Mouse (Mus musculus): ENCODE data around the gene Map2k1. TPM values are rescaled to one million over a fixed set of nuclear protein-coding genes. Genes with fewer than 3 reads are reported as not detected.
"Not testable (repeated sequence)": the region's sequence is repeated elsewhere in the genome, so short reads cannot be mapped to it uniquely, and the experiment has no call there.

Gene Map2k1
- polyA plus RNA-seq (2012; ENCODE audit: insufficient read depth, insufficient read length, low replicate concordance, missing spikeins) = 126 and 566 TPM in 2 replicates

DNA sequence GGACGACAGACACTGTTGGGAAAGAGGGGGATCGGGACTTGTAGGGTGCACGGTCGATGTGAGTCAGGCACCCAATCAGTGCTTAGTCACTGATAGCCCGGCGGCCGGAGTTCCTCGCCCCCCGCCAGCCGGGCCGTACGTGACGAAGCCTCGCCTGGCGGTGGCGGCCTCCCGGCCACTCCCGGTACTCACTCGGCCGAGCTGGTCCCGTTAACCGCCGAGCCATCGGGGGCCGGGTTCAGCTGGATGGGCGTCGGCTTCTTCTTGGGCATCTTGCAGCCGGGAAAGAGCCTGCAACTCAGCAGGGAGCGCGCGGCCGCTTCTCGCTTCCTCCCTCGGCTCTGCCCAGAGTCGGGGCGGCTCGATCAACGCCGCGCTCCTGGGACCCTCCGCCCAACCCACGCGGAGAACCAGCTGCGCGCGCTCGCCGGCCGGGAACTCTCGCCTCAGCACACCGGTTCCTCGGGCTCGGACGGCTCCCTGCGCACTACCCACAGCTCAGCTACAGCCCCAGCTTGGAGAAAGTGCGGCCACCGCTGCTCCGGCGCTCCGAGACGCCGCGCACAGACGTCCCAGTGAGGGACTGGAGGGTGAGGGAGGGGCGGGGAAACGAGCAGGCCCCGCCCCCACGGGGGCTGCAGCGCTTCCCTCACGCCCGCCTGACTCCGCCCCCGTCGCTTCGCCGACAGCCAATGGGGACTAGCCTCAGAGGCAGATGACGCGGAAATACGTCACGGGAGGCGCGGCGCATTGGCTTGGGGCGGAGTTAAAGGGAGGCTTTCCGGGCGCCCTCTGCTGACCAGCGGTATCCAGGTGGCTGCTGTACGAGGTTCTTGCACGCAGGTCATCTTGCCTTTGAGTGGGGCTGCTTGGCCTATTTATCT lies at the start of gene Map2k1:
Gene Map2k1 (minus strand): TSS at position 611 of the 884 bp plus-strand sequence.
- H3K27ac ChIP-seq (ENCODE audit: insufficient read depth, low read depth, low read length) = peak within 1 kb of the TSS; percentile 73
- peak; percentile 84 for TF ChIP-seq CTCF (IDR thresholded peaks at IDR 0.05; ENCODE audit: insufficient read depth, low read depth, low read length)
- TF ChIP-seq POLR2A (IDR thresholded peaks at IDR 0.05; ENCODE audit: insufficient read depth, low read depth, low read length) = peak; percentile 99
- H3K4me1 ChIP-seq (ENCODE audit: control insufficient read depth, insufficient read depth, low read length) = peaks cover 4% of the 10 kb centered on the region; the same call in 1 of the 2 replicates
- WGBS = under 1% methylated on average over 89 of the region's 89 CpGs
- H3K4me3 ChIP-seq (ENCODE audit: insufficient read depth, low read depth, low read length) = peak within 1 kb of the TSS; percentile 88

GRCm38 (mm10) chr9:64303086-64303485 lies 49.7 kb upstream of the Map2k1 start:
- 89% methylated on average over 4 of the region's 4 CpGs for WGBS
- not testable (repeated sequence) for H3K4me3 ChIP-seq (ENCODE audit: insufficient read depth, low read depth, low read length); H3K27ac ChIP-seq (ENCODE audit: insufficient read depth, low read depth, low read length); H3K4me1 ChIP-seq (ENCODE audit: control insufficient read depth, insufficient read depth, low read length)

GRCm38 (mm10) chr9:64282404-64282987 lies 29.1 kb upstream of the Map2k1 start:
- Histone ChIP-seq H3K27ac (ENCODE audit: insufficient read depth, low read depth, low read length) (no peak overlapping the region), H3K4me3 (ENCODE audit: insufficient read depth, low read depth, low read length) (no peak overlapping the region), H3K4me1 (ENCODE audit: control insufficient read depth, insufficient read depth, low read length) (no peaks in the 10 kb centered on the region)
- TF ChIP-seq CTCF (IDR thresholded peaks at IDR 0.05; ENCODE audit: insufficient read depth, low read depth, low read length) = no peak
- no peak for TF ChIP-seq POLR2A (IDR thresholded peaks at IDR 0.05; ENCODE audit: insufficient read depth, low read depth, low read length)
- WGBS = 54% methylated on average over 5 of the region's 5 CpGs

DNA sequence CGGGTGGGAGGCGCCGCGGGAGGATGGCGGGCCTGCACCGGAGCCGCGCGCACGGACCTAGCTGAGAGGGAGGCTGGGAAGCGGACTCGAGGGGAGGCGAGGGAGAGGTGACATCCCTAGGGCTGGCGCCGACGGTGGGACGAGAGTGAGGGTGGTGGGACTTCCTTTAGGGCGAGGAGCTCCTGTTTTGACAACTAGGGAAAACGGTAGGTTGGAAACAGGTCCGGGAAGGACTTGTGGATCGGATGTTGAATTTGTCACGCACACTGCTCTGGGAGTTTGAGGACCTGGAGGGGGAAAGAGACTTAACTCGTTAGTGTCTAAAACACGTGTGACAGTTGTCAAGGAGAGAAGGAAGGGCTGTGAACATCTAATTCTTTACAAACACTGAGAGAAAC lies 28.3 kb upstream of the Map2k1 start:
- H3K27ac ChIP-seq (ENCODE audit: insufficient read depth, low read depth, low read length) = no peak overlapping the region
- WGBS = 0% methylated on average over 24 of the region's 24 CpGs

DNA sequence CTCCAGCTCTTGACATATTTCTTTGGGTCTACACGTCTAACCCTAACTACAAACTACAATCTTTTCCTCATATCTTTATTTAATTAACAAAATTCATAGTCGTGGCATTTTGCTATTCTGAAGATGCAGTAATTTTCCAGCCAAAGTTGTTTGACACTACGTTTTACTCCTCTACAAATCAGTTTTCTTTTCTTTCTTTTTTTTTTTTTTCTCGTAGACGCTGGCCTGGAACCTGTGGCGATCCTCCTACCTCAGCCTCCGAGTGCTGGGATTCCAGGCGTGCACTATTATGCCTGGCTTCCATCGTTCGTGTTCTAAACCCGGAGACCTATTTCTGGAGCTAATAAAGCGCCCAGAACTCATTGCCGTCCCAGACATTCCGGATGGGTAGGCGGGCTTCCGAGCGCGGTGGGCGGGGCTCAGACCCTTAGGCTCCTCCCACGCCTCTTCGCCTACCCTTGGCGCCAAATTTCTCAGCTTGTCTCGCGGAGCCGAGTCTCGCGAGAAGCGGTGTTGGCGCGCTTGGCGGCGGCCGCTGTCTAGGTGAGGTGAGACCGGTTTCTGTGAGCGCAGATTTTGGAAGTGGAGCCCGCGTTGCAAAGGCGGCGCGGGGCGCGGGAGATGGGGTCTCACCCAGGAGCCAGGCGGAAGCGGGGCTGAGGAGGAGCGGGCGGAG lies 27.8 kb upstream of the Map2k1 start, which contains the start of gene Tipin:
Gene Tipin (plus strand): TSS at position 477 of the 676 bp plus-strand sequence.
- no peak for TF ChIP-seq CTCF (IDR thresholded peaks at IDR 0.05; ENCODE audit: insufficient read depth, low read depth, low read length)
- TF ChIP-seq POLR2A (IDR thresholded peaks at IDR 0.05; ENCODE audit: insufficient read depth, low read depth, low read length) = peak; percentile 69
- no peak within 1 kb of the TSS for H3K27ac ChIP-seq (ENCODE audit: insufficient read depth, low read depth, low read length)
- peak within 1 kb of the TSS; percentile 82 for H3K4me3 ChIP-seq (ENCODE audit: insufficient read depth, low read depth, low read length)
- H3K4me1 ChIP-seq (ENCODE audit: control insufficient read depth, insufficient read depth, low read length) = no peaks in the 10 kb centered on the region
- WGBS = 1% methylated on average over 46 of the region's 46 CpGs

More for the DNA sequence above, 28.3 kb upstream of the Map2k1 start:
- no peak for TF ChIP-seq CTCF (IDR thresholded peaks at IDR 0.05; ENCODE audit: insufficient read depth, low read depth, low read length)
- TF ChIP-seq POLR2A (IDR thresholded peaks at IDR 0.05; ENCODE audit: insufficient read depth, low read depth, low read length) = no peak
- no peaks in the 10 kb centered on the region for H3K4me1 ChIP-seq (ENCODE audit: control insufficient read depth, insufficient read depth, low read length)
- peak overlapping the region; percentile 82 for H3K4me3 ChIP-seq (ENCODE audit: insufficient read depth, low read depth, low read length)

DNA sequence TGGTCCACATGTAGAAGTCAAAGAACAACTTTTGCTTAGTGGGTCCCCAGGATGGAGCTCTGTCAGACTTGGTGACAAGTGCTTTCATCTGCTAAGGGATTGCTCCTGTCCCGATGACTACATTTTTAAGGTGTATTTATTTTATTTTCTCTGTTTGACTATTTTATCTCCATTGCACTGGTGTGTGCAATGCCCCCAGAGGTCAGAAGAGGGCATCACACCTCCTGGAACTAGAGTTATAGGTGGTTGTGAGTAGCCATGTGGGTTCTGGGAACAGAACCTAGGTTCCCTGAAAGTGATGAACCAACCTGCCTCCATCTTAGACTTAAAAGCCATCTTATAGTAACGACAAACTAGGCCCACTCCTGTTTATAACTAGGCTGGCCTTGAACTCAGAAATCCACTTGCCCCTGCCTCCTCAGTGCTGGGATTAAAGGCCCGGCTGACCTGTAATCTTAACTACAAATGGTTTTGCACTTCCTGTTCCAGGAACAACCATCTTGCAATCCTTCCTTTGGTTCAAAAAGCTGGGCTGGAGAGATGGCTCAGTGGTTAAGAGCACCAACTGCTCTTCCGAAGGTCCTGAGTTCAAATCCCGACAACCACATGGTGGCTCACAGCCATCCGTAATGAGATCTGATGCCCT lies 25.4 kb upstream of the Map2k1 start:
- Histone ChIP-seq H3K4me3 (ENCODE audit: insufficient read depth, low read depth, low read length) (no peak overlapping the region), H3K4me1 (ENCODE audit: control insufficient read depth, insufficient read depth, low read length) (no peaks in the 10 kb centered on the region), H3K27ac (ENCODE audit: insufficient read depth, low read depth, low read length) (no peak overlapping the region)
- TF ChIP-seq CTCF (IDR thresholded peaks at IDR 0.05; ENCODE audit: insufficient read depth, low read depth, low read length) (no peak), POLR2A (IDR thresholded peaks at IDR 0.05; ENCODE audit: insufficient read depth, low read depth, low read length) (no peak)
- WGBS = 94% methylated on average over 6 of the region's 6 CpGs

GRCm38 (mm10) chr9:64277706-64278105 lies 24.3 kb upstream of the Map2k1 start:
- TF ChIP-seq CTCF (IDR thresholded peaks at IDR 0.05; ENCODE audit: insufficient read depth, low read depth, low read length) = no peak
- TF ChIP-seq POLR2A (IDR thresholded peaks at IDR 0.05; ENCODE audit: insufficient read depth, low read depth, low read length) = no peak
- Histone ChIP-seq H3K4me3 (ENCODE audit: insufficient read depth, low read depth, low read length) (no peak overlapping the region), H3K4me1 (ENCODE audit: control insufficient read depth, insufficient read depth, low read length) (no peaks in the 10 kb centered on the region), H3K27ac (ENCODE audit: insufficient read depth, low read depth, low read length) (no peak overlapping the region)
- 65% methylated on average over 8 of the region's 8 CpGs for WGBS

DNA sequence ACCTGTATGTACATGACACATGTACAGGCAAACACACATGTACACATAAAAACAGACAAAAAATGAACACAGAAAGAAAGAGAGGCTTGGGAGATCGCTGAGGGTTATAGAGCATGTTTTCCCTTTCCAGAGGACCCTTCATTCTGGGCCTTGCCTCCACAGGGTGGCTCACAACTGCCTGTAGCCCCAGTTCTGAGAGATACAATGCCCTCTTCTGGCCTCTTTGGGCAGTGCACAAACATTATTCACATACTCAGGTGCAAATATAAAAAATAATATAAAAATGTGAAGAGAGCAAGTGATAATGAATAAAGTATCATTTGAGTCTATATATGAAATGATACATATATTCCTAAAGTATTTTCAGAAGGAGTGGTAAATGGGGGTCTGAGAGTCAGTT lies 21.5 kb upstream of the Map2k1 start:
- H3K4me1 ChIP-seq (ENCODE audit: control insufficient read depth, insufficient read depth, low read length) = no peaks in the 10 kb centered on the region
- WGBS = 83% methylated on average over 1 of the region's 1 CpGs
- H3K4me3 ChIP-seq (ENCODE audit: insufficient read depth, low read depth, low read length) = no peak overlapping the region
- TF ChIP-seq POLR2A (IDR thresholded peaks at IDR 0.05; ENCODE audit: insufficient read depth, low read depth, low read length) = no peak
- no peak for TF ChIP-seq CTCF (IDR thresholded peaks at IDR 0.05; ENCODE audit: insufficient read depth, low read depth, low read length)
- H3K27ac ChIP-seq (ENCODE audit: insufficient read depth, low read depth, low read length) = no peak overlapping the region

Data from olfactory bulb, adult 2 months (tissue).